Mouse (Mus musculus) cerebellum, adult 2 months (tissue): Measurements from ENCODE around the gene Asb18.

Experiments
- CTCF ChIP-seq: fragments of 200-500 bp; IDR thresholded peaks from 2 replicates; pipeline ENCODE4 v1.5.1; 2011; ENCODE audit warnings: low read depth, mild to moderate bottlenecking, control low read depth, low read length, moderate library complexity, borderline replicate concordance; ENCODE audit not compliant: insufficient read depth
- POLR2A ChIP-seq: fragments of 200-500 bp; IDR thresholded peaks from 2 replicates; pipeline ENCODE4 v1.6.1; 2011; ENCODE audit warnings: low read length, control low read depth, borderline replicate concordance; ENCODE audit not compliant: insufficient read depth

DNA sequence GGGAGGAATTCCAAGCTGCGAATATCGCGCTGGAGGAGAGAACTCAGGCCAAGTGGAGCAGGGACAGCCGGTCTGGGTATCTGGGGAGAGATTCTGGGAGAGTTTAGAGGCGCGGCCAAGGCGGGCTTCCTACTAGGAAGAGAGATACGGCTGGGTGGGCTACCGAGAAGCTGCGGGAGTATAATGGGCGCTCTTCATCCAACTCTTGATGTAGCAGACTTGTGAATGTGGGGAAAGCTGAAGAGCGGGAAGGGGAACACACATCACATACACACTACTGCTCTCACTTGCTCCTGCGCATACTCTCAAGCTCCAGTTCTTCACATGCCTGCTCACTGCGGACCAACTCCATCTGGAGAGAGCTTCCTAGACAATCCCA is 90.8 kb downstream of the Asb18 start:
- no peak for TF ChIP-seq CTCF
- no peak for TF ChIP-seq POLR2A
